ENCODE assay signal across 20 mouse cellular contexts in genomic region chr11:66946922-66947321, GRCm38 (mm10). TPM values are rescaled to one million over a fixed set of nuclear protein-coding genes. Genes with fewer than 3 reads are reported as not detected.
DNase-seq lines count a peak whose midpoint lies in the region; ATAC-seq and TF ChIP-seq lines count a peak whose summit lies in the region.
"Had no signal": no experiment of that assay in that cellular context is flagged by ENCODE, and none has a peak within 500 bp of the region (broad histone marks: within the 10 kb centered on the region; RNA-seq: fewer than 3 reads in every experiment).

No protein-coding gene starts in this region.

- peak; percentile 7 for DNase-seq in lung, postnatal 0 days (ENCODE audit: low spot score)
- DNase-seq in lung, postnatal 4 days: no peak
- DNase-seq in Muller cell, postnatal 12 days (ENCODE audit: inconsistent ontology term): no peak
- no peak for DNase-seq in cerebellum, adult 11 months
- DNase-seq: adrenal gland, postnatal 14 days; cerebellum, adult 18-20 months; cerebellum, adult 9-11 months; forebrain, postnatal 0 days; gastrocnemius, postnatal 14 days; heart, adult 2 months; heart, postnatal 14 days had no signal

- no peaks in the 10 kb centered on the region for H3K9me3 ChIP-seq in lung, postnatal 0 days (ENCODE audit: low read length)
- no peaks in the 10 kb centered on the region for H3K9me3 ChIP-seq in intestine, embryonic 16.5 days (ENCODE audit: control insufficient read depth, low read length)
- no peaks in the 10 kb centered on the region for H3K9me3 ChIP-seq in stomach, embryonic 15.5 days
- H3K9me3 ChIP-seq: embryonic facial prominence, embryonic 10.5 days; forebrain, embryonic 13.5 days; heart, embryonic 15.5 days; hindbrain, embryonic 13.5 days had no signal

- TF ChIP-seq EP300 in lung, postnatal 0 days (IDR thresholded peaks at IDR 0.05): no peak

- WGBS in lung, postnatal 0 days: 58% methylated on average over 6 of the region's 6 CpGs
- 65% methylated on average over 6 of the region's 6 CpGs for WGBS in intestine, embryonic 16.5 days
- 63% methylated on average over 6 of the region's 6 CpGs for WGBS in stomach, embryonic 15.5 days

- H3K9ac ChIP-seq in lung, postnatal 0 days (replicated peaks; ENCODE audit: low read depth): no peak overlapping the region
- no peak overlapping the region for H3K9ac ChIP-seq in intestine, embryonic 16.5 days (ENCODE audit: low read depth, low read length)
- H3K9ac ChIP-seq in stomach, embryonic 15.5 days: no peak overlapping the region
- H3K9ac ChIP-seq: forebrain, embryonic 13.5 days; forebrain, postnatal 0 days; heart, embryonic 15.5 days; hindbrain, embryonic 13.5 days had no signal

- no peak for TF ChIP-seq CTCF in lung, postnatal 0 days (IDR thresholded peaks at IDR 0.05)

- no peak for ATAC-seq in lung, postnatal 0 days
- ATAC-seq in intestine, embryonic 16.5 days: peak; percentile 71
- peak; percentile 82 for ATAC-seq in stomach, embryonic 15.5 days (ENCODE audit: insufficient read depth, low FRiP score, low read depth)
- ATAC-seq: forebrain, embryonic 13.5 days; forebrain, postnatal 0 days had no signal

- H3K27me3 ChIP-seq in lung, postnatal 0 days (replicated peaks; ENCODE audit: insufficient read depth, low read length): no peaks in the 10 kb centered on the region; the same call in 1 of the 2 replicates
- H3K27me3 ChIP-seq in intestine, embryonic 16.5 days (replicated peaks; ENCODE audit: control insufficient read depth, insufficient read depth, low read length): no peaks in the 10 kb centered on the region
- no peaks in the 10 kb centered on the region for H3K27me3 ChIP-seq in stomach, embryonic 15.5 days (replicated peaks)
- H3K27me3 ChIP-seq: forebrain, embryonic 13.5 days; heart, embryonic 15.5 days; hindbrain, embryonic 13.5 days had no signal

- H3K27ac ChIP-seq in lung, postnatal 0 days (ENCODE audit: low read length): no peak overlapping the region
- H3K27ac ChIP-seq in intestine, embryonic 16.5 days (ENCODE audit: low read length): peak overlapping the region; percentile 48
- peak overlapping the region; percentile 44; the same call in 1 of the 2 replicates for H3K27ac ChIP-seq in stomach, embryonic 15.5 days
- H3K27ac ChIP-seq: embryonic facial prominence, embryonic 10.5 days; forebrain, embryonic 13.5 days; heart, adult 2 months; heart, embryonic 15.5 days; hindbrain, embryonic 13.5 days had no signal

- no peaks in the 10 kb centered on the region for H3K36me3 ChIP-seq in lung, postnatal 0 days (ENCODE audit: insufficient read depth, low read length)
- H3K36me3 ChIP-seq in intestine, embryonic 16.5 days (ENCODE audit: control insufficient read depth, insufficient read depth, low read length): no peaks in the 10 kb centered on the region
- no peaks in the 10 kb centered on the region for H3K36me3 ChIP-seq in stomach, embryonic 15.5 days
- H3K36me3 ChIP-seq: embryonic facial prominence, embryonic 10.5 days; G1E; heart, embryonic 15.5 days; hindbrain, embryonic 13.5 days had no signal

- no peaks in the 10 kb centered on the region for H3K4me1 ChIP-seq in lung, postnatal 0 days (ENCODE audit: insufficient read depth, low read depth, low read length)
- H3K4me1 ChIP-seq in intestine, embryonic 16.5 days (ENCODE audit: control insufficient read depth, insufficient read depth, low read length): no peaks in the 10 kb centered on the region
- no peaks in the 10 kb centered on the region for H3K4me1 ChIP-seq in stomach, embryonic 15.5 days
- H3K4me1 ChIP-seq: embryonic facial prominence, embryonic 10.5 days; forebrain, embryonic 13.5 days; heart, embryonic 15.5 days; hindbrain, embryonic 13.5 days had no signal

- H3K4me3 ChIP-seq in lung, postnatal 0 days (ENCODE audit: low read depth, low read length): no peak overlapping the region
- H3K4me3 ChIP-seq in intestine, embryonic 16.5 days (ENCODE audit: low read length): no peak overlapping the region
- no peak overlapping the region for H3K4me3 ChIP-seq in stomach, embryonic 15.5 days (replicated peaks)
- H3K4me3 ChIP-seq: embryonic facial prominence, embryonic 10.5 days; forebrain, embryonic 13.5 days; heart, adult 2 months; heart, embryonic 15.5 days; hindbrain, embryonic 13.5 days had no signal

- no peak overlapping the region for H3K4me2 ChIP-seq in lung, postnatal 0 days (replicated peaks; ENCODE audit: low read depth, low read length)
- no peak overlapping the region; the same call in 1 of the 2 replicates for H3K4me2 ChIP-seq in intestine, embryonic 16.5 days (ENCODE audit: low read depth, low read length)
- no peak overlapping the region for H3K4me2 ChIP-seq in stomach, embryonic 15.5 days
- H3K4me2 ChIP-seq: forebrain, embryonic 13.5 days; heart, embryonic 11.5 days; heart, embryonic 15.5 days; hindbrain, embryonic 13.5 days had no signal

RNA-seq across cellular contexts. Expression of gene Tmem238l, which starts 9.5 kb away (rescaled TPM):
- polyA plus RNA-seq in lung, postnatal 0 days (2015; fragmentation: Nextera tagmentation; extraction: Ambion mirVana): not detected in 2 replicates
- polyA plus RNA-seq in intestine, embryonic 16.5 days (2015; fragmentation: Nextera tagmentation; extraction: Ambion mirVana): 2.2 and 2.8 TPM in 2 replicates
- polyA plus RNA-seq in stomach, embryonic 15.5 days (2015; fragmentation: Nextera tagmentation; extraction: Ambion mirVana): 0.57 and 0.77 TPM in 2 replicates
- polyA plus RNA-seq: embryonic facial prominence, embryonic 10.5 days; embryonic facial prominence, embryonic 14.5 days; forebrain, embryonic 13.5 days; forebrain, postnatal 0 days; G1E; heart, adult 2 months; hindbrain, embryonic 13.5 days had no signal

RNA-seq across cellular contexts. Expression of gene Pirt, which starts 35.1 kb away (rescaled TPM):
- polyA plus RNA-seq in lung, postnatal 0 days (2015; fragmentation: Nextera tagmentation; extraction: Ambion mirVana): 1.8 and 1.9 TPM in 2 replicates
- polyA plus RNA-seq in intestine, embryonic 16.5 days (2015; fragmentation: Nextera tagmentation; extraction: Ambion mirVana): 6.7 and 6.8 TPM in 2 replicates
- 4.9 and 5.6 TPM in 2 replicates for polyA plus RNA-seq in stomach, embryonic 15.5 days (2015; fragmentation: Nextera tagmentation; extraction: Ambion mirVana)
- polyA plus RNA-seq: G1E had no signal
